Mouse (Mus musculus) G1E (cell line): ENCODE measurements around the gene Uxt. TPM values are rescaled to one million over a fixed set of nuclear protein-coding genes. Genes with fewer than 3 reads are reported as not detected.

Experiments used
- ATAC-seq: 2 replicates; pipeline ENCODE4 v1.8.0; 2016; ENCODE audit warnings: mild to moderate bottlenecking; ENCODE audit not compliant: insufficient number of reproducible peaks, poor library complexity, low FRiP score, severe bottlenecking; ENCODE audit errors: extremely low read depth
- DNase-seq: peaks from one replicate; pipeline ENCODE4 v3.0.0; 2012; ENCODE audit warnings: low spot score
- H3K27me3 ChIP-seq: 2 replicates; pipeline ENCODE4 v1.6.1; 2012; ENCODE audit warnings: mild to moderate bottlenecking, low read length, inconsistent platforms; ENCODE audit not compliant: insufficient read depth
- H3K36me3 ChIP-seq: replicated peaks from 2 replicates; pipeline ENCODE3; 2012; ENCODE audit warnings: mild to moderate bottlenecking, inconsistent platforms
- H3K4me1 ChIP-seq: 2 replicates; pipeline ENCODE4 v1.6.1; 2012; ENCODE audit warnings: low read depth, low read length, inconsistent platforms, mixed read lengths; ENCODE audit not compliant: insufficient read depth
- H3K4me3 ChIP-seq: 2 replicates; pipeline ENCODE4 v1.5.1; 2012; ENCODE audit warnings: low read depth, mild to moderate bottlenecking, inconsistent platforms, low read length, moderate library complexity, mixed read lengths
- H3K9me3 ChIP-seq: replicated peaks from 2 replicates; pipeline ENCODE4 v1.6.1; 2012; ENCODE audit warnings: inconsistent platforms
- CTCF ChIP-seq: IDR thresholded peaks from 2 replicates; pipeline ENCODE4 v1.5.1; 2012; ENCODE audit warnings: low read depth, low read length, inconsistent platforms, mixed read lengths
- GATA1 ChIP-seq: IDR thresholded peaks from 2 replicates; pipeline ENCODE4 v1.6.1; 2012; ENCODE audit warnings: borderline replicate concordance, low read length, inconsistent platforms, mixed read lengths
- GATA2 ChIP-seq: IDR thresholded peaks from 2 replicates; pipeline ENCODE4 v1.6.1; 2012; ENCODE audit warnings: low read depth, low read length, inconsistent platforms, borderline replicate concordance
- POLR2AphosphoS5 ChIP-seq: IDR thresholded peaks from 2 replicates; pipeline ENCODE4 v1.6.1; 2012; ENCODE audit warnings: low read depth, low read length, inconsistent platforms; ENCODE audit not compliant: insufficient replicate concordance
- TAL1 ChIP-seq: conservative IDR thresholded peaks from 2 replicates; pipeline ENCODE4 v1.6.1; 2012; ENCODE audit warnings: low read depth, low read length, inconsistent platforms, mixed read lengths
- polyA plus RNA-seq: library from polyadenylated mRNA; stranded (reverse); fragments of >175 nt; gene quantifications from 2 replicates; pipeline ENCODE4 v1.2.3, GENCODE M21; 2012
- total RNA-seq, 2 experiments: library from RNA; stranded (forward) in 1 of 2; stranded (reverse) in 1 of 2; fragments of 200-1000 nt in 1 of 2; fragments of >200 nt in 1 of 2; fragmentation: Nextera tagmentation in 1 of 2; gene quantifications; 2 replicates each; pipeline ENCODE4 v1.2.3; 2014 to 2017

Gene Uxt
- total and polyA plus RNA-seq, 3 experiments: 19.0 to 36.4 (median 27.2) TPM

GRCm38 (mm10) chrX:20929859-20930258 is 32.0 kb downstream of the Uxt start:
- Histone ChIP-seq H3K27me3 (no peaks in the 10 kb centered on the region), H3K4me3 (no peak overlapping the region), H3K4me1 (peaks cover 14% of the 10 kb centered on the region), H3K9me3 (no peaks in the 10 kb centered on the region), H3K36me3 (peaks cover 36% of the 10 kb centered on the region)
- ATAC-seq (no peak), DNase-seq (no peak)
- no peak for TF ChIP-seq CTCF
- no peak for TF ChIP-seq GATA2
- TF ChIP-seq POLR2AphosphoS5: no peak
- no peak for TF ChIP-seq GATA1
- TF ChIP-seq TAL1: no peak

GRCm38 (mm10) chrX:20924976-20925375 is 36.8 kb downstream of the Uxt start:
- no peaks in the 10 kb centered on the region for H3K4me1 ChIP-seq
- no peak for ATAC-seq

GRCm38 (mm10) chrX:20923506-20923905 is 38.3 kb downstream of the Uxt start:
- H3K4me3 ChIP-seq: no peak overlapping the region
- no peaks in the 10 kb centered on the region for H3K4me1 ChIP-seq
- peaks cover 18% of the 10 kb centered on the region for H3K36me3 ChIP-seq
- TF ChIP-seq POLR2AphosphoS5 (no peak), CTCF (no peak), GATA1 (no peak), GATA2 (no peak), TAL1 (no peak)
- peaks cover 4% of the 10 kb centered on the region; the same call in 1 of the 2 replicates for H3K27me3 ChIP-seq
- H3K9me3 ChIP-seq: no peaks in the 10 kb centered on the region; the same call in 1 of the 2 replicates
- DNase-seq: no peak
- no peak for ATAC-seq

More at GRCm38 (mm10) chrX:20924976-20925375, 36.8 kb downstream of the Uxt start:
- H3K27me3 ChIP-seq: peaks cover 4% of the 10 kb centered on the region; the same call in 1 of the 2 replicates
- no peak overlapping the region for H3K4me3 ChIP-seq
- TF ChIP-seq GATA2: no peak
- no peak for TF ChIP-seq CTCF
- no peak for TF ChIP-seq GATA1
- no peak for TF ChIP-seq POLR2AphosphoS5
- no peak for TF ChIP-seq TAL1
- H3K9me3 ChIP-seq: no peaks in the 10 kb centered on the region; the same call in 1 of the 2 replicates
- peaks cover 22% of the 10 kb centered on the region for H3K36me3 ChIP-seq
- DNase-seq: no peak

- ATAC-seq: no peak
- no peak for DNase-seq
- H3K4me3 ChIP-seq: no peak overlapping the region
- TF ChIP-seq GATA2 (no peak), GATA1 (no peak), POLR2AphosphoS5 (no peak), TAL1 (no peak), CTCF (no peak)
- H3K9me3 ChIP-seq: no peaks in the 10 kb centered on the region; the same call in 1 of the 2 replicates
- H3K36me3 ChIP-seq: no peaks in the 10 kb centered on the region
- peaks cover 4% of the 10 kb centered on the region; the same call in 1 of the 2 replicates for H3K27me3 ChIP-seq
- no peaks in the 10 kb centered on the region for H3K4me1 ChIP-seq
Measured at GRCm38 (mm10) chrX:20921366-20921765, 40.5 kb downstream of the Uxt start.

GRCm38 (mm10) chrX:20920844-20921364 is 40.9 kb downstream of the Uxt start, which contains the start of gene Syn1:
Gene Syn1, minus strand, starts transcription at chrX:20921004.
- Histone ChIP-seq H3K4me3 (no peak within 1 kb of the TSS), H3K36me3 (no peaks in the 10 kb centered on the region), H3K27me3 (peaks cover 4% of the 10 kb centered on the region; the same call in 1 of the 2 replicates), H3K9me3 (no peaks in the 10 kb centered on the region; the same call in 1 of the 2 replicates), H3K4me1 (no peaks in the 10 kb centered on the region)
- ATAC-seq (no peak), DNase-seq (no peak)
- TF ChIP-seq TAL1 (no peak), POLR2AphosphoS5 (no peak), GATA1 (no peak), CTCF (no peak), GATA2 (no peak)

GRCm38 (mm10) chrX:20920249-20920843 is 41.5 kb downstream of the Uxt start:
- no peak for ATAC-seq
- TF ChIP-seq GATA1 (no peak), CTCF (no peak), TAL1 (no peak), GATA2 (no peak), POLR2AphosphoS5 (no peak)
- Histone ChIP-seq H3K4me1 (no peaks in the 10 kb centered on the region), H3K27me3 (peaks cover 4% of the 10 kb centered on the region; the same call in 1 of the 2 replicates), H3K4me3 (no peak overlapping the region), H3K36me3 (no peaks in the 10 kb centered on the region), H3K9me3 (no peaks in the 10 kb centered on the region; the same call in 1 of the 2 replicates)
- DNase-seq: no peak

GRCm38 (mm10) chrX:20915075-20915474 is 46.7 kb downstream of the Uxt start:
- no peak for TF ChIP-seq POLR2AphosphoS5
- no peak for TF ChIP-seq TAL1
- no peak for TF ChIP-seq GATA2
- TF ChIP-seq GATA1: no peak
- TF ChIP-seq CTCF: no peak
- no peaks in the 10 kb centered on the region for H3K27me3 ChIP-seq
- ATAC-seq (no peak), DNase-seq (no peak)
- no peaks in the 10 kb centered on the region for H3K36me3 ChIP-seq
- H3K4me1 ChIP-seq: peaks cover 5% of the 10 kb centered on the region
- no peaks in the 10 kb centered on the region for H3K9me3 ChIP-seq
- no peak overlapping the region for H3K4me3 ChIP-seq
